Mouse (Mus musculus): ENCODE data around the gene Prdx6.

DNA sequence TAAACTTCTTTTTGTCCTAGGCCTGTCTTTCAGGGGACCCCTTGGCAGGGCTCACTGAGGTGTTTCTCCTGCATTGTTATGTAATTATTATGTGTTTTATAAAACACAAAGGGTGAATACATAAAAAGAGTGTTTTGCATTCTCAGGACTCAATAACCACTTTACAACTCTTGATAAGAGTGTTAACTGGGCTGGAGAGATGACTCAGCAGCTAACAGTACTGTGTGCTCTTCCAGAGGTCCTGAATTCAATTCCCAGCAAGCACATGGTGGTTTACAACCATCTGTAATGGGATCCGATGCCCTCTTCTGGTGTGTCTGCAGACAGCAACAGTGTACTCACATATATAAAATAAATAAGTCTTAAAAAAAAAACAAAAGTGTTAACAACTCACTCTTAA, 3.3 kb upstream of the Prdx6 start:
- TF ChIP-seq CTCF (IDR thresholded peaks at IDR 0.05; ENCODE audit: low read depth) (no peak), EP300 (IDR thresholded peaks at IDR 0.05; ENCODE audit: low read depth) (no peak)

Data from heart, postnatal 0 days (tissue).